Mouse (Mus musculus) ovary, postnatal 10 days (tissue): ENCODE measurements at regions not wholly inside any gene's neighbourhood (a gene's known extent, or its start where the extent isn't known, plus 50 kb on each side); places are given as distances from the start of the nearest gene placed in this dataset.

Experiments used
- DNase-seq: peaks from one replicate; pipeline ENCODE4 v3.0.0; 2022; ENCODE audit warnings: low spot score

- no peak for DNase-seq
Observed at GRCm38 (mm10) chr15:62190977-62191614, 1268.3 kb upstream of the A1bg start.

DNA sequence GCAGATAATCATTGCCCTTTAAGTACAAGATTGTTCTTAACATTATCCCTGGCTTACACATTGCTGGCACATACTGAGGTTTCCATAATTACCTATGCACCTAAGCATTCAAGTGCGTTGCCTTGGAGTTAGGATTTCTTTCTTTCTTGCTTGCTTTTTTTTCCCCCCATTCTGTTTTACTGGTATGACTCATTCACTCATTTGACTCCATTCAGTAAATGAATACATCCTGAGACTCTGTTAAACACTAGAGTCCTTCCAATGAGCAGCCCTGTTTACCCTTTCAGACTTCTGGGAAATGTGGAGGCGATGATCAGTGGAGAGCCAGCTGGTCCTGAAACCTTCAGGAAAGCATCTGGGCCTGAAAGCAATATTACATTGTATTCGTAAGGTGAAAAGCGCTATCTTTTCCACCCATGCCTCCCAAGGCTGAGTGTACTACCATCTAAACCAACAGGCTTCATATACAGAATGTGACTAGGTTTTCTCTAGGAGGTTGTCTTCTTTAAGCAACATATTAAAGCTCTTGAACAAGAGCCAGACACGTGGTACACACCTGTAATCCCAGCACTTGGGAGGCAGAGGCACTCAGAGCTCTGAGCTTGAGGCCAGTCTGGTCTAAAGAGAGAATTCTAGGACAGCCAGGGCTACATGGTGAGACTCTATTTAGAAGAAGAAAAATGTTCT, 1267.6 kb upstream of the A1bg start:
- no peak for DNase-seq

DNA sequence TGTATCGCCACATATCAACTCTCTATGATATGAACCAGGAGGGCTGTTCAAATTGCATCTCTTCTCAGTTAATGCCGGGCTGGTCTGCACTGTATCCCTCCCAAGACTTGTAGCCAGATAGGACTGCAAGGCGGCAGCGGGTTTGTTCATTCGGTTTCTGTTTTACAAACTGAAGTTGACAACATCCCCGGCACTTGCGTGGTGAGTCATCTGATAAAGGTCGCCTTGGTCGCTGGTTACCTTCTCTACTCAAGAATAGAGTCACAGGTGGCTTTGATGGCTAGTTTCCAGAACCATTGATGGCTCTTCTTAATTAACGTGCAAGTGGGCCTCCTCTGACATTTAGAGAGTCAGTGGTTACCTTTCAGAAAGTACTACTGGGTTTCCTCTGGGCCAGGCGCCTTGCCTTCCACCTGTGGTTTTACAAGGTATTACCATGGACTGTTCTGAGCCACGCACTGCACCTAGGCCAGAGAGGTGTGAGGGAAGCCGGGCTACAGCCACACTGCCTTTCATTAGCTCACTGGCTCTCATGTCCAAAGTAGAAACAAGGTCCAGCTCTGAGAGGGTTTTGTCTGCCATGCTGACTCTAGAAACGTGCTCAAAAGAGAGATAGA, 1266.9 kb upstream of the A1bg start:
- no peak for DNase-seq

DNA sequence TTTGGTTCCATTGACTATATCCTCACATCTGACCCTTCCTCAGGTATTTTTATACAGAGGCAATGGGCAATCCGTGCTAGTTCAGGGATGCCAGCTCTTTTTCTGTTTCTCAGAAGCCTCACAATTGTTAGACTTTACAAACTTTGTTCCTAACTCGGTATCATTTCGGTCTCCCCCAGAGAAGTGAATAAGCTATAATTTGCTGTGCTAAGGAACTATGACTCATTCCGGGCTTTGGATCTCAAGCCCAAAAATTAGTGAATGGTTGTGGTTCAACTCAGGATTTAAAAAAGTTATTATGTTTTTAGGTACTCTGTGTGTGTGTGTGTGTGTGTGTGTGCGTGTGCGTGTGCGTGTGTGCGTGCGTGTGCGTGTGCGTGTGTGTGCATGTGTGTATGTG, 1263.7 kb upstream of the A1bg start:
- no peak for DNase-seq

- no peak for DNase-seq
Observed at GRCm38 (mm10) chr15:62183803-62184202, 1261.0 kb upstream of the A1bg start.

DNA sequence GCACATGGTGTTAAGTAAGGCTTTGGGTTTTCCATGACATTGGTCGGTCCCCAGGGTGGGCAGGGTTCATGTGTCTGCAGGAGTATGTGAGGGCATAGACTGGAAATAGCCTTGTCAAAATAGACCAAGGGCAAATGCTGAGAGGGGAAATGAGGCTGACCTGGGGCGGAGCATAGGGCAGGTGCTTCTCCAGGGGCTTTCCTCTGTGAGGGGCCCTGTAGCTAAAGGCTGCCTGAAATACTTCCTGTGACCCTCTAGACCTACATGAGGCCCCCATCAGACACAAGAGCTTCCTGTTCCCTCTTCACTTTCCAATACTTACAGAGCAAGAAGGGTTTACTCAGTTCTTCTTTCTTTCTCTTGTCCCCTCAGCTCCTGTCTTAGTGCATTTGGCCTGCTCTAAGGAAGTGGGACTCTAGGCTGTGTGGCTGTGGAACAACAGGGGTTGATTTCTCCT, 1258.7 kb upstream of the A1bg start:
- DNase-seq: no peak

DNA sequence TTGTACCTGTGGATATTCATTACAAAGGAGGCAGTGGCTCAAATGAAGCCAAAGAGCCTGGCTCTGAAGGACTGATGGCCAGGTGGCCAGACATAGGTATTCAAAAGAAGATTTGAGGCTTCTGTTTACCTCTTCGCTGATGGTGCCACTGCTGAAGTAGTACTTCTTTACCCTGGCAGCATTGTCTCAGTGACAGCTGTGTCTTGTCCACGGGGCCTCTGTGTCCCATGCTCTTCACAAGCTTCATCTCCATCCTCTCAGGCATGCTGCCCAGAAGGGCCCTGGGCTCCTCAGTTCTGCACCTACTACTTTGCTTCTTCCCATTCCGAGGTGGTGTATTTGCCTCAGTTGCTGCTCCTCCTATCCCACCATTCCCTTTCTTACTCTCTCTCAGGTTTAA, 1257.9 kb upstream of the A1bg start:
- DNase-seq: no peak

- no peak for DNase-seq
Observed at GRCm38 (mm10) chr15:62179801-62180200, 1257.0 kb upstream of the A1bg start.

DNA sequence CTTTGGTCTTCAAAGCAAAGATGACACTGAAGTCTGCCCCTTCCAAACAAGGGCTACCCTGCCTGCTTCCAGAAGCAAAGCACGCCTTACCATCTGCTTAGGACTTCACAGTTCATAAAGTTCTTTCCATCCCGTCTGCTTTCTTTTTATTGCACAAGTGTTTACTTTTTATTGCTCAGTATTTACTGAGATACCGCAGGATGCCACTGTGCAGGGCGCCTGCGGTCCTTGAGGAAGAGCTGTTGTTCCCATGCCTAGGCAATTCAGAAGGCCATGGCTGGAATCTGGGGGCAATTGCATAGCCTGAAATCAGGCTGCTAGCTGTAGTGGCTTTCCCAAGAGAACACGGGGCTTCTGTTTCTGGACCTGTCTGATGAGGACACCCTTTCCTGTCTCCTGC, 1255.8 kb upstream of the A1bg start:
- DNase-seq: no peak

- no peak for DNase-seq
Observed at GRCm38 (mm10) chr15:62177768-62178410, 1255.1 kb upstream of the A1bg start.

GRCm38 (mm10) chr15:62176076-62176475, 1253.3 kb upstream of the A1bg start:
- no peak for DNase-seq

- DNase-seq: no peak
Observed at GRCm38 (mm10) chr15:62173633-62174543, 1251.1 kb upstream of the A1bg start.

DNA sequence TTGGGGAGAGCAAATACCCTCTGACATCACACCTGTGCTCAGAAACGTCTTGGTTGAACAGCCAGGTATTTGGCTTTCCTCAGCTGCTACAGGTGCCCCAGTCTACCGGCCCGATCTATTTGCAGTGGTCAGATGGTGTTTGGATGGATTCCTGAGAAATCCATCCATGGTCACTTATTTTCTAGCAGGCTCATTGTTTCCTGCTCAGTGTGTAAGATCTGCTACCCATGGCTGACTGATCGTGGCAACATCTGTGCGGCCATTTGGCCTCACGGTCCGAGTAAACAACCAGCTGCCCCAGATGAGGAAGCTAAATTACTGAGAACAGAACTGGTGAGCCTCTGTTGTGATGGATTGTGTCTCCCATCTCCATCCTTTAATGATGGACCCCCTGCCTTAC, 1248.8 kb upstream of the A1bg start:
- no peak for DNase-seq

DNA sequence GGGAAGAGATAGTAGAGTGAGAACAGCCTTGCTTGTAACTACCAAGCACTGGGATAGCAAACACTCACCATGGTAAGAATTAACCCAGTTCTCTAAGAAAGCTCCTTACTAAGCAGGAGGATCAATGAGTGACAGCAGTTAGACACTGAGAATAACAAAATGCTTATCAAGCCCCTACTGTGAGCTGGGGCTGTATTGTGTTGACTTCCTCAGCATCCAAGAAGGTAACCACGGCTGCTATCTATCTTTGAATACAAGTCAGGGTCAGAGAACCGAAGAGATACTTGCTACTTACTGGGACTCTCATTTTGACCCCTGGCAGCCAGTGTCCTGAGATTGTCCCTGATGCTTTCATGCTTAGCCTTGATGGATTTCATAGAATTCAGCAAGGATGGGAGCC, 1248.4 kb upstream of the A1bg start:
- no peak for DNase-seq

- no peak for DNase-seq
Observed at GRCm38 (mm10) chr15:62170337-62170736, 1247.5 kb upstream of the A1bg start.

DNA sequence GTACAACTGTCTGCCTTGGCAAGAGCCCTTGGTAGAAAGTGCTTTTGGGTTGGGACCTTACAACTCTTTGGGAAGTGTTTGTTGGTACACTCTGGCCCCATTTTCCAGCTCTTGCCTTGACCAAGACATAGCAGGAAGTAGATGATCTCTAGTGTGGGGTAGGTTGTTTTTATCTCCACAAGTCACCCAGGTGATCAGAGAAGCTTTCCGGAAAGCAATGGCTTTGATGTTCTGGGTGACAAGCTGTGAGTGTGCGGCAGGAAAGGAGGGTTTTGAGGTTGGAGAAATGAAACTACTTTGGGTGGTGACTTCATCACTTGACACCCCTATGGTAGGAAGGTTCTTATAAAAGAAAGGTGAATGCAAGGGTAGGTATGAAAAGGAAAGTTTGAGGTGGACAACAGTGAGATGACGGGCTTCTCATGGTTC, 1246.8 kb upstream of the A1bg start:
- DNase-seq: no peak

- DNase-seq: no peak
Observed at GRCm38 (mm10) chr15:62168958-62169590, 1246.3 kb upstream of the A1bg start.

- DNase-seq: no peak
Observed at GRCm38 (mm10) chr15:62168522-62168921, 1245.7 kb upstream of the A1bg start.

GRCm38 (mm10) chr15:62166786-62167185, 1244.0 kb upstream of the A1bg start:
- DNase-seq: no peak

GRCm38 (mm10) chr15:62165826-62166500, 1243.2 kb upstream of the A1bg start:
- no peak for DNase-seq
